Mouse (Mus musculus) heart, adult 9 months (tissue): ENCODE data around the gene Fli1.

Source experiments
- DNase-seq, 2 experiments: peaks; one replicate each; pipeline ENCODE4 v3.0.0; 2022; ENCODE audit warnings: low spot score in 2 of 2

The Fli1 gene

GRCm38 (mm10) chr9:32408730-32409059 is 134.0 kb downstream of the Fli1 start:
- DNase-seq: no peak

DNA sequence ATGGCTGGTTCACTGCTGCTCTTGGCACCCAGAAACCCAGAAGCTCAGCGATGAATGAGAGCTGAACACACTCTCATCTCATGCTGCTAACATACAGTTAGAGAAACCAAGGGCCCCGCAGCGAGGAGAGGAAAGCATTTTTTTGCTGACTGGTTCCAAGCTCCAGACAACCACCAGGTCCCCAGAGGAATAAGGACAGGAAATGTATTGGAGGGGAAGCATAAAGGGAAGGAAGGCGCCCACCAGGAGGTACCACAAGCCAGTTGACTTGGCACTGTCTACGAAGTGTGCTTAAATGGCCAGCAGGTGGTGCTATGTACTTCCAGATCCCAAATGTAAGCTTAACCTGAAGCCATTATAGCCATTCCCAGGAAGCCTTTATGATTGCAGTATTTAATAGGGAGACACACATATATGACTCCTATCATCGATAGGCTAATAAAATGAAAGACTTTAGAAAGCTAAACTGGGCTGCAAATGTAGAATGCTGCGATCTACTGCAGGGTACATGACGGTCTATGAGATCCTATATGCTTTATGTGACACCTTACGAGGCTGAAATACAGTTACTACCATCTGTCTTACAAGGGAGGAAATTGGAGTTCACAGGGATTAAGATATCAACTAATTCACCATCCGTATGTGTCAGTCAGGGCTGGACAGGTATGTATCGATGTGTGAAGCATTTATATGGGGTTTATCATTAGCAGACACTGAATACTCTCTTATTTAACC is 137.3 kb downstream of the Fli1 start:
- DNase-seq: peak; percentile 47 to 75

DNA sequence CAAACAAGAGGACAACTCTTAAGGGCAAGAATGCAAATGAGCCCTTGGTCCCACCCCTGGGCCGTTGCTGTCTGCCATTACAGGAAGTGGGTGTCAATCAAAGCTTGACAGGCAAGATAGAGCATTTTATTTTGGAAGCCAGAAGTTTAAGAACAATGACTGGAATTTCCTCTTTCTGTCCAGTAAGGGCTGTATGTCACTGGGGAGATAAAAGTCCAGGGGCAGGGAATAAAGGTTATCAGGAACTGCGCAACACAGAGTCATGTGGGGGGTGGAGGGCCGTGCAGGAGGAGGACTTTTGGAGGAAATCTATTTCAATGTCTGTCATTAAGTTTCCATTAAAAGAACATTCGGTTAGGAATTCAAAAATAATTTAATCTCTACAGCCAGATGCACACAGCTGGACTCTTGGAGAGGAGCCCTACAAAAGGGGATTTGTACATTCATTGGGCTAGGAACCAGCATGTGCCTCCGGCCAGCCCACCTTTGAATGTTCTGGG is 141.9 kb downstream of the Fli1 start:
- DNase-seq: peak; percentile 74 to 80

- no peak for DNase-seq
These were observed 142.4 kb downstream of the Fli1 start for GRCm38 (mm10) chr9:32400212-32400611.

DNA sequence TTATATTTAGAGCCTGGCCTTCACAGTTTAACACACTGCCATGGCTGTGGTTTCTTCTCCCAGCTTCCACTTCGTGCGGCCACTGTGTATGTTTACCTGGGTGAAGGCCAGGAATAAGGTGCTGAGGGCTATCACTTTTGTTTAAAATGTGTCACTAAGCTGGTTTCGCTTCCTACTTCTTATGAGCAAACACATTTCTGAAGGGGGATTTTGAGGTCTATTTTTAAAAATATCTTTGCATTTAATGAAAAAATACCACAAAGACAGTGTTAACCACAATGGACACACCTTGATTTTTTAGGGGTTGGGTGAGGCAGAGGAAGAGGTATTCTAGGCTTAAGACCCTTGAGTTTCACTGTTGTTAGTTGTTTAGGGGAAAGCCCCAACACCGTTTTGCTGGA is 147.9 kb downstream of the Fli1 start:
- no peak for DNase-seq

DNA sequence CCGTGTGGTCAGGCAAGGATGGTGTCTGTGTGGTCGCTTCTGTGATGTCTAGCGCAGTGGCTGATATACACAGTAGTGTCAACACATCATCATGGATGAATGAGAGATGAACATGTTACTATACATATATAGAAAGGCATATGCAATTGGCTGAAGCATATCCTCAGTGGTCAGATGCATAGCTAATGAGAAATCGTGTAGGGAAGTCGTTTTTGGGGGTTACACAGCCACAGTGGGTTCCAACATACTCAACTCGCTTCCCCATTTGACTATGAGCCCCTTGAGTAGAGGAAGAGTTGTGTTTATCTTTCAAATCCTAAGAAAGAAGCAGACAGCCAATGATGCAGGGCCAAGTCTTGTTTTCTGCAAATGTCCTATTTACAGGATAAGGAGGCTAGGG is 149.9 kb downstream of the Fli1 start:
- DNase-seq: no peak

DNA sequence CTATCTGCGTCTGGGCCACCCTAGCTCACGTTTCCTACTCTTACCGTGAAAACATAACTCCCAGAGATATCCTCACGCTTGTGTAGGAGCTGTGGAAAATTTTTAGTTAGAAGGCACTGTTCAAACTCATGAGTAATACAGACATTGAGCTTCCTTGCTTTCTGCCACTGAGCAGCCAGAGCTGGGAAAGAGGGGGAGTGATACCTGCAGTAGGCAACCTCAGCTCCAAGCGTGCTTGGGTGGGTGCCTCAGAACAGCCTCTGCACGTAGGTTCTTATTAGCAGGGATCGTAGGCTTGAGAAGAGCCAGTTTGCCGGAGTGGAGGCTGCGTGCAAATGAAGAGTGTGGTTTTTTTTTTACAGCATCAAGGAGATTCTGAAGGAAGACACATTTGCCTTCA is 151.0 kb downstream of the Fli1 start:
- DNase-seq: no peak

DNA sequence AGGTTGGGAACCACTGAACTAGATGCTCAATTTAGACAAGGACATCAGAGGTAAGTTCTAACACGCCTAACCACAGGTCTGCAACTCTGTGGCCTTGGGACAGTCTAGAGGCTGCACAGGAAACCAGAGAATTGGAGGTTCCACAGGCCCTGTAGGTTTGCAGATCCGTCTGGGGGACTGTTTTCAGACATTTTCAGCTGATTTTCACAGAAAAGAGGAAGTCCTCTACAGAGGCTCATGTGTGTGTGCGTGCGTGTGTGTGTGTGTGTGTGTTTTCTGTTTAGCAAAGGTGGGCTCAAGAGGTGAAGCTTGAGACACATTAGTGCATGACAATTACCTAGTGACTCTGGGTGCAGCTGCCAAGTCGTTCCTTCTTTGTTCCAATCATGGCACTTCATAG is 151.6 kb downstream of the Fli1 start:
- no peak for DNase-seq

DNA sequence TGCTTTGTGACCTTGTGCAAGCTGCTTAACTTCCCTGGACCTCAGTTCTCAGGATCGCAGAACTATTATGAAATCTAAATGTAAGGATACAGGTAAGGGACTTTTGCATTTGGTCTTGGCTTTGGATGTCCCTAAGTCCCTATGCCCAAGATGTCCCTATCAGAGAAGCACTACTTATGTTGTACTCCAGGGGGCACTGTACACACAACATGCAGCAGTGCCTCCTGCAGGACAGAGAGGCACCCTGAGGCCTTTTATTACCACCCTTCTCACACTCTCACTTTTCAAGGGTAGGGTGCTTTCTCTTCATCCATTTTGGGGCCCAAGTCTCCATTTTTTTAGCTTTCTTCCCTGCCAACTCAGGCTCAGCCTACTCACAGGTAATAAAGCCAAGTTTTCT is 154.5 kb downstream of the Fli1 start:
- DNase-seq: no peak

DNA sequence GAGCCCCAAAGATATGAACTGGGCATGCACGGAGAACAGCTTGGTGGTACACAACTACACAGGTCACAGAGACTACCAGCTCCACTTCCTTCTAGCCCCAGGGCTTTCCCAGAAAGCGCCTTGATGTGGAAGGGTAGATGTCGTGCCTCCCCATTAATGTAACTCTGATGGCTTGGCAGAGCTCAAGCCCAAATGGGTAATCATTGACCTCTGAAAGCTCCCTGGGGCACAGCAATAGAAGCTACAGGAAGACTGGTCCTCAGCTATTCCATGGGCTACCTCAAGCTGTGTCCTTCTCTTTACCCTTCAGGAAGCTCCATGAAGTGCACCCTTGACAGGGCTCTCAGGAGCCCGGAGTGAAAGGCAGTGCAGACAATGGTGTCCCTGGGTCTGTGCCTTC is 157.8 kb downstream of the Fli1 start:
- DNase-seq: no peak

GRCm38 (mm10) chr9:32376863-32377590 is 165.6 kb downstream of the Fli1 start:
- no peak for DNase-seq

DNA sequence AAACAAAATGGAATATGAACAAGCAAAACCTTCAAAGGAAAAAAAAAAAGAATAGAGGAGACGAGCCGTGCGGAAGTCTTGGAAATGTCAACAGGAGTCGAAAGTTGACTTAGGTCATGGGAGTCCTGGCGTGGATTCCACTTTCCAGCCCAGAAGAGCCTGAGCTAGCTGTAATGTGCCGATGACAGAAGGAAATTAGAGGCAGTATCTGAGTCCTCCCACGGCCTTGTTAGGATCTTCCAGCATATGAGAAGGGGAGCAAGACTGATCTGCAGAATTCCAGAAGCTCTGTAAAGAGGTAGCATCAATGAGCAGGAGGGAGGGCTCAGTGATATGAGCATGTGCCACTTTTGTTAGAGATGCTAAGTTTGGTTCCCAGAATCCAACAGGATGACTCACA is 166.6 kb downstream of the Fli1 start:
- DNase-seq: peak in 1 of 2 experiments; percentile 21

GRCm38 (mm10) chr9:32373656-32374055 is 169.0 kb downstream of the Fli1 start:
- DNase-seq: no peak
